Mouse (Mus musculus): Measurements from ENCODE around the gene Dhrs3.

Gene Dhrs3

GRCm38 (mm10) chr4:144975505-144975904, 82.9 kb downstream of the Dhrs3 start:
- DNase-seq = no peak

DNA sequence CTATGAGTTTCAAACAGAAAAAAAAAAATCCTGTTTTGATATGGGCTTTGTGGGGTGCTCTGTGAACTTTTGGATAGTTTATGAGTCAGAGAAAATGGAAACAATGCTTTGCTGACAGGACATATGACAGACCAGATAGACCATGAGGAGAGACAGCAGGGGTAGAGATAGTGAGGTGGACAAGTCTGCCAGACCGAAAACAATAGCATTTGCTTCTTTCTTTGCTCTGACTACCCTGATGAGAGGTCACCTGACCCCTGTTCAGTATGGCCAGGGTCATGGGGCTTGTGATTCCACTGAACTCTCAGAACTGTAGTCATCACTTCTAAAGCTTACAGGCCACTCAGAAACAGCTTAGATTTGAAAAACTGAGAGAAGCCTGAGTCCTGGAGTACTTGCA, 84.4 kb downstream of the Dhrs3 start:
- no peak for DNase-seq

Data from kidney, adult 8-10 months (tissue).